Mouse (Mus musculus): Measurements from ENCODE around the gene Gast. TPM values are rescaled to one million over a fixed set of nuclear protein-coding genes. Genes with fewer than 3 reads are reported as not detected.
"Not testable (repeated sequence)": the region's sequence is repeated elsewhere in the genome, so short reads cannot be mapped to it uniquely, and the experiment has no call there.

The Gast gene
- polyA plus RNA-seq, 1 experiment from 2014 or later: not detected

GRCm38 (mm10) chr11:100315439-100315838, 18.8 kb upstream of the Gast start:
- 91% methylated on average over 5 of the region's 5 CpGs for WGBS
- H3K4me2 ChIP-seq (ENCODE audit: low read depth, low read length): no peak overlapping the region
- H3K4me3 ChIP-seq (ENCODE audit: low read depth, low read length): no peak overlapping the region
- ATAC-seq (replicated peaks; ENCODE audit: insufficient number of reproducible peaks, low FRiP score, low TSS enrichment, low read depth) (no peak), DNase-seq (ENCODE audit: low spot score) (no peak)
- H3K9me3 ChIP-seq (replicated peaks; ENCODE audit: control insufficient read depth, low read length): no peaks in the 10 kb centered on the region
- H3K9ac ChIP-seq (replicated peaks; ENCODE audit: low read length): no peak overlapping the region
- H3K27me3 ChIP-seq (ENCODE audit: control insufficient read depth, insufficient read depth, low read length): no peaks in the 10 kb centered on the region
- H3K36me3 ChIP-seq (replicated peaks; ENCODE audit: control insufficient read depth, insufficient read depth, low read depth, low read length): no peaks in the 10 kb centered on the region
- no peaks in the 10 kb centered on the region for H3K4me1 ChIP-seq (ENCODE audit: control insufficient read depth, insufficient read depth, low read length)
- H3K27ac ChIP-seq (replicated peaks; ENCODE audit: low read depth, low read length): no peak overlapping the region

GRCm38 (mm10) chr11:100317826-100318380, 16.3 kb upstream of the Gast start:
- WGBS: 63% methylated on average over 6 of the region's 6 CpGs

DNA sequence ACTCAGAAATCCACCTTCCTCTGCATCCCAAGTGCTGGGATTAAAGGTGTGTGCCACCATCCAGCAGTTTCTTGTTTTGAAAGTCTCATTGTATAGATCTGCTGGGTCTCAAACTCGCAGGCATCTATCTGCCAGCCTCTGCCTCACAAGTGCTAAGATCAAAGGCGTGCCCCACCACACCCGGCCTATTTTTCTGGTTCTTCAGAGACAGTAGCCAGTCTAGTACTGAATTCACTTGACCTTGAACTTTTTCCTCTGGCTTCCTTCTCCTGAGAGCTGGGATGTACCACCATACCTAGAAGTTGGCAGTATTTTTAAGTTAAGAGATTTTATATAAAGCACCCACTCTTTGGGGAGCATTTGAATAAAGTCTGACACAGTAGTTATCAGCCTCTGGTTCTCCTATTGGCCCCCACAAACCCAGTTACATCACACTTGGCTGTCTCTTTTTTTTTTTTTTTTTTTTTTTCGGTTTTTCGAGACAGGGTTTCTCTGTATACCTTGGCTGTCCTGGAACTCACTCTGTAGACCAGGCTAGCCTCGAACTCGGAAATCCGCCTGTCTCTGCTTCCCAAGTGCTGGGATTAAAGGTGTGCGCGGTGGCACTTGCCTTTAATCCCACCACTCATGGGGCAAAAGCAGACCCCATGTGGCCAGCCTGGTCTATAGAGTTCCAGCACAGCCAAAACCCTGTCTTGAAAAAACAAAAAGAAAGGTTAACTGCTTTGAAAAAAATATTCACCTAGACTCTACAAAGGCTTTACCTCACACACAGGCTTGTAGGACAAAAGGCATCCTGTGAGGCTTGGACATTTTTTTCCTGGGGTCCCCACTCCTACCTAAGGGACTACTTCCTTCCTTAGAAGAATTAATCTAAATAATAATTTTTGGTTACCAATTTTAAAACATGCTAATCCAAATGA, 15.4 kb upstream of the Gast start:
- Histone ChIP-seq H3K27ac (replicated peaks; ENCODE audit: low read depth, low read length) (no peak overlapping the region), H3K36me3 (replicated peaks; ENCODE audit: control insufficient read depth, insufficient read depth, low read depth, low read length) (no peaks in the 10 kb centered on the region), H3K9me3 (replicated peaks; ENCODE audit: control insufficient read depth, low read length) (no peaks in the 10 kb centered on the region), H3K4me3 (ENCODE audit: low read depth, low read length) (peak overlapping the region; percentile 23), H3K4me1 (ENCODE audit: control insufficient read depth, insufficient read depth, low read length) (no peaks in the 10 kb centered on the region), H3K9ac (replicated peaks; ENCODE audit: low read length) (no peak overlapping the region), H3K4me2 (ENCODE audit: low read depth, low read length) (0 out of 2 replicates have a peak overlapping the region, but pooled peaks have one; percentile 26), H3K27me3 (ENCODE audit: control insufficient read depth, insufficient read depth, low read length) (no peaks in the 10 kb centered on the region)
- ATAC-seq (replicated peaks; ENCODE audit: insufficient number of reproducible peaks, low FRiP score, low TSS enrichment, low read depth) (peak; percentile 14; the same call in 1 of the 2 replicates), DNase-seq (ENCODE audit: low spot score) (no peak)
- 87% methylated on average over 10 of the region's 10 CpGs for WGBS

More at GRCm38 (mm10) chr11:100317826-100318380, 16.3 kb upstream of the Gast start:
- no peak overlapping the region for H3K4me2 ChIP-seq (ENCODE audit: low read depth, low read length)
- ATAC-seq (replicated peaks; ENCODE audit: insufficient number of reproducible peaks, low FRiP score, low TSS enrichment, low read depth) (no peak), DNase-seq (ENCODE audit: low spot score) (no peak)
- no peaks in the 10 kb centered on the region for H3K27me3 ChIP-seq (ENCODE audit: control insufficient read depth, insufficient read depth, low read length)
- H3K9me3 ChIP-seq (replicated peaks; ENCODE audit: control insufficient read depth, low read length): no peaks in the 10 kb centered on the region
- H3K9ac ChIP-seq (replicated peaks; ENCODE audit: low read length): no peak overlapping the region
- H3K27ac ChIP-seq (replicated peaks; ENCODE audit: low read depth, low read length): no peak overlapping the region
- H3K4me3 ChIP-seq (ENCODE audit: low read depth, low read length): no peak overlapping the region
- no peaks in the 10 kb centered on the region for H3K4me1 ChIP-seq (ENCODE audit: control insufficient read depth, insufficient read depth, low read length)
- no peaks in the 10 kb centered on the region for H3K36me3 ChIP-seq (replicated peaks; ENCODE audit: control insufficient read depth, insufficient read depth, low read depth, low read length)

DNA sequence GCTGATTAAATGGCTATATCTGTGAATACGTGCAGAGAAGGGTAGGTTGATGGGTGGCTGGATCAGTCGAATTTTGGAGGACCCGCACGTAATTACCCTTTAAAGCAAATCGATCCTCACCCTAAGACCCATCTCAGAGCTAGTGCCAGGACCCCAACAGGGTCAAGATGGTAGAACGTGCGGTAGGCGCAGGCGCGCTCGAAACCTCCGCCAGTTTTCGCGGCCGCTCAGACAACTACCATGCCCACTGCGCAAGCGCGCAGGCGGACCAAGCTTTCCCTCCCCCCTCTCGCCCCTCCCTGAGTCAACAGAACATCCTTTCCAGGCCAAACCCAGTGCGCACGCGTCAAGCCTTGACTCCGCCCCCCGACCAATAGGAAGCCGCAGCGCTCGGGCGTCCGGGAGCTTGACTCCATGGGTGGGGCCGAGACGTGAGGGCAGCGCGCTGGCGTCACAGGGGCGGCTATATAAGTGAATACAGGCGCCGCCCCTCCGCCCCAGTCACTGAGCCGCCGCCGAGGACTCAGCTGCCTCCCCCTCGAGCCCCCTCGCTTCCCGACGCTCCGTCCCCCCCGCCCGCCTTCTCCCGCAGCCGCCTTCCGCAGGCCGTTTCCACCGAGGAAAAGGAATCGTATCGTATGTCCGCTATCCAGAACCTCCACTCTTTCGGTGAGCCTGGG, 14.6 kb upstream of the Gast start, which contains the start of gene Eif1:
Gene Eif1, plus strand, starts transcription at position 394 of the 680 bp plus-strand sequence.
- DNase-seq (ENCODE audit: low spot score) (peak; percentile 100), ATAC-seq (replicated peaks; ENCODE audit: insufficient number of reproducible peaks, low FRiP score, low TSS enrichment, low read depth) (peak; percentile 89)
- under 1% methylated on average over 55 of the region's 58 CpGs for WGBS

GRCm38 (mm10) chr11:100320172-100320630, 14.0 kb upstream of the Gast start:
- under 1% methylated on average over 36 of the region's 40 CpGs for WGBS
- H3K9ac ChIP-seq (replicated peaks; ENCODE audit: low read length): peak overlapping the region; percentile 90
- H3K27me3 ChIP-seq (ENCODE audit: control insufficient read depth, insufficient read depth, low read length): no peaks in the 10 kb centered on the region
- H3K9me3 ChIP-seq (replicated peaks; ENCODE audit: control insufficient read depth, low read length): no peaks in the 10 kb centered on the region
- H3K36me3 ChIP-seq (replicated peaks; ENCODE audit: control insufficient read depth, insufficient read depth, low read depth, low read length): no peaks in the 10 kb centered on the region
- peak; percentile 71 for ATAC-seq (replicated peaks; ENCODE audit: insufficient number of reproducible peaks, low FRiP score, low TSS enrichment, low read depth)
- peak overlapping the region; percentile 80 for H3K4me3 ChIP-seq (ENCODE audit: low read depth, low read length)
- H3K27ac ChIP-seq (replicated peaks; ENCODE audit: low read depth, low read length): peak overlapping the region; percentile 93
- no peaks in the 10 kb centered on the region for H3K4me1 ChIP-seq (ENCODE audit: control insufficient read depth, insufficient read depth, low read length)
- peak overlapping the region; percentile 68 for H3K4me2 ChIP-seq (ENCODE audit: low read depth, low read length)
- peak; percentile 97 for DNase-seq (ENCODE audit: low spot score)

More for the DNA sequence above, 14.6 kb upstream of the Gast start, which contains the start of gene Eif1:
- H3K27me3 ChIP-seq (ENCODE audit: control insufficient read depth, insufficient read depth, low read length): no peaks in the 10 kb centered on the region
- H3K4me3 ChIP-seq (ENCODE audit: low read depth, low read length): peak within 1 kb of the TSS; percentile 80
- no peaks in the 10 kb centered on the region for H3K9me3 ChIP-seq (replicated peaks; ENCODE audit: control insufficient read depth, low read length)
- peak within 1 kb of the TSS; percentile 68 for H3K4me2 ChIP-seq (ENCODE audit: low read depth, low read length)
- H3K9ac ChIP-seq (replicated peaks; ENCODE audit: low read length): peak within 1 kb of the TSS; percentile 90
- no peaks in the 10 kb centered on the region for H3K4me1 ChIP-seq (ENCODE audit: control insufficient read depth, insufficient read depth, low read length)
- no peaks in the 10 kb centered on the region for H3K36me3 ChIP-seq (replicated peaks; ENCODE audit: control insufficient read depth, insufficient read depth, low read depth, low read length)
- H3K27ac ChIP-seq (replicated peaks; ENCODE audit: low read depth, low read length): peak within 1 kb of the TSS; percentile 93

- peak overlapping the region; percentile 68 for H3K4me2 ChIP-seq (ENCODE audit: low read depth, low read length)
- H3K4me3 ChIP-seq (ENCODE audit: low read depth, low read length): peak overlapping the region; percentile 80
- H3K9me3 ChIP-seq (replicated peaks; ENCODE audit: control insufficient read depth, low read length); H3K27ac ChIP-seq (replicated peaks; ENCODE audit: low read depth, low read length); ATAC-seq (replicated peaks; ENCODE audit: insufficient number of reproducible peaks, low FRiP score, low TSS enrichment, low read depth); H3K36me3 ChIP-seq (replicated peaks; ENCODE audit: control insufficient read depth, insufficient read depth, low read depth, low read length); H3K4me1 ChIP-seq (ENCODE audit: control insufficient read depth, insufficient read depth, low read length); DNase-seq (ENCODE audit: low spot score); H3K27me3 ChIP-seq (ENCODE audit: control insufficient read depth, insufficient read depth, low read length): not testable (repeated sequence)
- H3K9ac ChIP-seq (replicated peaks; ENCODE audit: low read length): peak overlapping the region; percentile 90
- WGBS: 17% methylated on average over 11 of the region's 11 CpGs
These were observed 13.4 kb upstream of the Gast start for GRCm38 (mm10) chr11:100320701-100321410.

- H3K36me3 ChIP-seq (replicated peaks; ENCODE audit: control insufficient read depth, insufficient read depth, low read depth, low read length); DNase-seq (ENCODE audit: low spot score); ATAC-seq (replicated peaks; ENCODE audit: insufficient number of reproducible peaks, low FRiP score, low TSS enrichment, low read depth); H3K9me3 ChIP-seq (replicated peaks; ENCODE audit: control insufficient read depth, low read length); H3K4me2 ChIP-seq (ENCODE audit: low read depth, low read length); H3K9ac ChIP-seq (replicated peaks; ENCODE audit: low read length); H3K27ac ChIP-seq (replicated peaks; ENCODE audit: low read depth, low read length); H3K27me3 ChIP-seq (ENCODE audit: control insufficient read depth, insufficient read depth, low read length); H3K4me1 ChIP-seq (ENCODE audit: control insufficient read depth, insufficient read depth, low read length); H3K4me3 ChIP-seq (ENCODE audit: low read depth, low read length): not testable (repeated sequence)
- WGBS: 88% methylated on average over 7 of the region's 7 CpGs
These were observed 12.5 kb upstream of the Gast start for GRCm38 (mm10) chr11:100321479-100322305.

All from embryonic facial prominence, embryonic 11.5 days (tissue).